Mouse (Mus musculus): ENCODE measurements around the gene Gm17416.
A peak's percentile ranks its signal among the peaks of the same experiment; 100 is the strongest.

Gene Gm17416

GRCm38 (mm10) chr2:152607746-152608145, 38.6 kb downstream of the Gm17416 start:
- no peak for DNase-seq (ENCODE audit: low read depth)

DNA sequence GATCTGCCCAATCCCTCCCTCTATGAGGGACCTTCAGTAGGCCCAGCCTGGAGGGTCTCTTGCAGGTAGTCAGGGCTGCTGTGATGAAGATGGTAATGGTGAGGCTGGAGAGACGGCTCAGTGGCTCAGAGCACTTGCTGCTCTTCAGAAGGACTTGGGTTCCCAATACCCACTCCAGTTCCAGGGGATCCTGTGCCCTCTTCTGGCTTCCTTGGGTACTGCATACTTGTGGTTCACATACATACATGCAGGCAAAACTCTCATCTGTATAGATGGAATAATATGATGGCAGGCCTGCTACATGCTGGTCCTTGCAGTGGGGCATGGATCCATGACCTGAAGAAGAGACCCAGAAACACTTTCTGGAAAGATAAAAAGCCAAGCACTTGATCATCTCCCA, 39.6 kb downstream of the Gm17416 start:
- DNase-seq (ENCODE audit: low read depth): no peak

- no peak for DNase-seq (ENCODE audit: low read depth)
These were observed 43.1 kb downstream of the Gm17416 start for GRCm38 (mm10) chr2:152612193-152612592.

- DNase-seq (ENCODE audit: low read depth): peak; percentile 45
These were observed 46.4 kb downstream of the Gm17416 start for GRCm38 (mm10) chr2:152615563-152615962.

DNA sequence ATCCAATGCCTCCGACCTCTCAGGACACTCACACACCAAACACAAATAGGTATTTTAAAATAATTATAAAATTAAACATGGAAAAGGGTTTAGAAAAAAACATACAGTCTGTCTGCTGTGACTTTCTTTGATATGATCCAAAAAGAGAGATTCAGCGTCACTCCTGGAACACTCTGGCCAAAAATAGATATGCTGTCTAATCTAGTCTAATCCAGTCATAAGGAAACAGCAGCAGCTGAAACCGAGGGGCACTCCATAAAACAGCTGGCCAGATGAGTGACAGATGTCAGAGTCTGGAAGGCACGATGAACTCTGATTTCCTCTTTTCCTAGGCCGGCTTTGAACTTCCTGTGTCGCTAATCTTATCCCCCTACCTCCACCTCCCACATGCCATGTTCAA, 47.3 kb downstream of the Gm17416 start:
- DNase-seq (ENCODE audit: low read depth): no peak

- DNase-seq (ENCODE audit: low read depth): peak; percentile 16
These were observed 48.2 kb downstream of the Gm17416 start for GRCm38 (mm10) chr2:152617374-152617773.
